Mouse (Mus musculus): ENCODE data around the gene 3110009E18Rik. TPM values are rescaled to one million over a fixed set of nuclear protein-coding genes. Genes with fewer than 3 reads are reported as not detected.

The 3110009E18Rik gene
- polyA plus RNA-seq, 1 experiment from 2014 or later: 17.6 TPM

DNA sequence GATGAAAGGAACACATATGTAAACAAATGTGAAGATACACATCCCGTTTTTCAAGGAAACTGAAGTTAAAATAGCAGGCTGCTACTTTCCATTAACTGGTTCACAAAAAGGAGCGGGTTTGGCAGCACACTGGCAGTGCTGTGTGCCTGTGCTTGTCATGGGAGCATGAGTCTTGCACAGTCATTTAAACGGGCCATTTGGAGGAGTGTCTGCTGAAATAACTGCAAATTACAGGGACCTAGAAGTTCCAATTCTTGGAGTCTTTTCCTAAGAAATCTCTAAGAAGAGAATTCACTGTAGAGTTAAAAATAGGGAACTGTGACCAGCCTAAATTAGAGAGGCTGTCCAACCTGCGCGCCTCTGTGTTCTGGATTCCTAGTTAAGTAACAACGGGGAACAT, 70.0 kb downstream of the 3110009E18Rik start:
- no peak overlapping the region for H3K4me3 ChIP-seq
- 90% methylated on average over 6 of the region's 6 CpGs for WGBS

DNA sequence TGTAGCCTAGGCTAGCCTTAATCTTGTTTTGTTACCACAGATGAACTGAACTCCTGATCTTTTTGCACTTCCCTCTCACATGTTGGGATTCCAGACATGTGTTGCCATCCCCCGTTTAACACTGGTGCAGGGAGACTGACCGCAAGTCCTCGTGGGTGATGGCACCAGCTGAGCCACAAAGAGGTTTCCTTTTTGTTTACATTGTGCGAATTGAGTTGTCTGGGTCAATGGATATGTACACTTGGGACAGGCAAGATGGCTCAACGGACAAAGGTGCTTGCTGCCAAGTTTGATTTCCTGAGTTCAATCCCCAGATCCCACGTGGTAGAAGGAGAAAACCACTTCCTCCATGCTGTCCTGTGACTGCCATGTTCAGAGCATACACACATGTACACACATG, 71.3 kb downstream of the 3110009E18Rik start:
- WGBS: 78% methylated on average over 6 of the region's 6 CpGs
- H3K4me2 ChIP-seq: no peak overlapping the region
- H3K27ac ChIP-seq (replicated peaks): no peak overlapping the region
- no peaks in the 10 kb centered on the region for H3K36me3 ChIP-seq
- H3K9me3 ChIP-seq: no peaks in the 10 kb centered on the region
- no peaks in the 10 kb centered on the region for H3K27me3 ChIP-seq
- no peak overlapping the region for H3K9ac ChIP-seq
- no peak for ATAC-seq (ENCODE audit: low read depth)
- no peak overlapping the region for H3K4me3 ChIP-seq
- H3K4me1 ChIP-seq (replicated peaks): peaks cover 8% of the 10 kb centered on the region; the same call in 1 of the 2 replicates

More for the DNA sequence above, 70.0 kb downstream of the 3110009E18Rik start:
- Histone ChIP-seq H3K4me2 (no peak overlapping the region), H3K27me3 (no peaks in the 10 kb centered on the region), H3K9me3 (no peaks in the 10 kb centered on the region), H3K27ac (replicated peaks) (no peak overlapping the region), H3K4me1 (replicated peaks) (peaks cover 16% of the 10 kb centered on the region), H3K9ac (no peak overlapping the region), H3K36me3 (no peaks in the 10 kb centered on the region)
- no peak for ATAC-seq (ENCODE audit: low read depth)

DNA sequence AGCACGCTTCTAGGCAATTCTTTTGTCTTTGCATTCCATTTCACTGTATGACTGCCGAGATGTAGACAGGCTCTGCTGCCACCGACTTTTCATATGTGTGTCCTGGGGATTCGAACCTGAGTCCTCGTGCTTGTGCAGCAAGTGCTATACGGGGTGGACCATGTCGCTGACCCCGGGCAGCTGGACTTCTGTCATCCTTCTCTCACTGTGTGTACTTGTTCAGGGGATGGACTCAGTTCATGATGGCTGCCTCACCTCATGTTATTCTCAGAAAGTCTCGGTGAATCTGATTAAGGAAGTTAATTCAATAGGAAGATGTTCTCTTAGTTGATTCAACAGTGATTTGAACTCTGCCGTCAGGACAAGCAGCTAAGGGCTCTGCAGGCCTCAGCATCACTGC, 72.6 kb downstream of the 3110009E18Rik start:
- WGBS: 92% methylated on average over 10 of the region's 10 CpGs

DNA sequence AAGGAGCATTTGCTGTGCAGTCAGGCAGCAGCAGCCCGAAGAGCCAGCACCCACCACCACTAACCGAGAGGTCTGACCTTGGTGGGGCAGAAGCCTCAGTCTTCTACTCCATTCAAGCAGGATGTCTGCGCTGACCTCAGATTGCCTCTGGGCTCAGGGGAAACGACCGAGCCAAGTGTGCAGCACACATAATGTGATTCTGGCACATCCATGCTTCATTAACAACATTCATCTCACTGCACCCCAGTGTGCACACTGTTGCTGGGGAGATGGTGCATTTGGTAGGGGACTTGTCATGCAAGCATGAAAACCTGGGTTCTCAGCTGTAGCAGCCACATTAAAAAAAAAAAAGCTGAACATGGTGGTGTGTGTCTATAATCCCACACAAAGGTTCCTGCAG, 75.0 kb downstream of the 3110009E18Rik start:
- no peaks in the 10 kb centered on the region for H3K27me3 ChIP-seq
- ATAC-seq (ENCODE audit: low read depth): no peak
- no peak overlapping the region for H3K4me2 ChIP-seq
- no peaks in the 10 kb centered on the region for H3K36me3 ChIP-seq
- no peaks in the 10 kb centered on the region for H3K9me3 ChIP-seq
- H3K4me1 ChIP-seq (replicated peaks): peaks cover 8% of the 10 kb centered on the region; the same call in 1 of the 2 replicates
- 0 out of 2 replicates have a peak overlapping the region, but pooled peaks have one; percentile 22 for H3K9ac ChIP-seq
- WGBS: 32% methylated on average over 5 of the region's 5 CpGs
- no peak overlapping the region for H3K4me3 ChIP-seq
- H3K27ac ChIP-seq (replicated peaks): no peak overlapping the region

More for the DNA sequence above, 72.6 kb downstream of the 3110009E18Rik start:
- Histone ChIP-seq H3K4me1 (replicated peaks) (peaks cover 8% of the 10 kb centered on the region; the same call in 1 of the 2 replicates), H3K4me3 (no peak overlapping the region), H3K36me3 (no peaks in the 10 kb centered on the region), H3K4me2 (no peak overlapping the region), H3K27me3 (no peaks in the 10 kb centered on the region), H3K9me3 (no peaks in the 10 kb centered on the region), H3K27ac (replicated peaks) (no peak overlapping the region), H3K9ac (no peak overlapping the region)
- no peak for ATAC-seq (ENCODE audit: low read depth)

DNA sequence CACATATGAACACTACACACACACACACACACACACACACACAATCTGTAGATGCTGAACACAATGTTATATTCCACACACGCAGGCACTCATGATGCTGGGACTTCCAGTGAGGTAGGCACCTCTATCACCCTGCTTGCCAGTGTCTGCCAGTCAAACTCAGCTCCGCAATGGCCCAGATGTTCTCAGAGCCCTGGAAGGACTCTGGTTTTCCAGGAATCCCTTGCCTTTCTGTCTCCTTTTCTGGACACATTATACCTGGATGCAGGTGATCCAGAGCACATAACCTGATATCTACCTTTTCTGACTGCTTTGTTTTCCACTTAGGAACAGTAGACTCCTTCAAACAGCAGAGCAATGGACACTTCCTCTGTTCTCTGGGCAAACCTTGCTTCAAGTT, 75.7 kb downstream of the 3110009E18Rik start:
- peaks cover 8% of the 10 kb centered on the region; the same call in 1 of the 2 replicates for H3K4me1 ChIP-seq (replicated peaks)
- ATAC-seq (ENCODE audit: low read depth): no peak

DNA sequence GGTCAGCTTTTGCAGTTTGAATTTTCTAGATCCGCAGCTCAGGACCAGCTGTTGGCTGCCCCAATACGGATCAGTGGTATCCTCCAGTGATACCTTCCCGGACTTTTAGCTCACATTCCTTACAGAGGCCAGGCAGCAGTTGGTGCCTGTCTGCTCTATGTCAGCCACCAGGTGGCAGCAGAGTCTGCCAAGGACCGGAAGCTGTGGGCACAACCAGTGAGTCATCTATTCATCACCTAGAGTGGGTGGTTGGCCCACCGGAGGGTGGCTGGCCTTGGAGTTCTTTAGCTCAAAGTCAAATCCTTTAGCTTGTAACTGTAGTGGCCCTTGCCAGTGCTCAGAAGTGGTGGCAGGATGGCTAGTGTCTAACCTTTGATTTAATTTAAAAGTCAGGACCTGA, 76.2 kb downstream of the 3110009E18Rik start:
- WGBS: 25% methylated on average over 5 of the region's 5 CpGs
- H3K9me3 ChIP-seq: no peaks in the 10 kb centered on the region
- ATAC-seq (ENCODE audit: low read depth): peak; percentile 68; the same call in 1 of the 2 replicates
- peaks cover 8% of the 10 kb centered on the region; the same call in 1 of the 2 replicates for H3K4me1 ChIP-seq (replicated peaks)
- H3K4me2 ChIP-seq: no peak overlapping the region
- H3K27me3 ChIP-seq: no peaks in the 10 kb centered on the region
- no peak overlapping the region for H3K27ac ChIP-seq (replicated peaks)
- H3K4me3 ChIP-seq: no peak overlapping the region
- H3K9ac ChIP-seq: no peak overlapping the region
- H3K36me3 ChIP-seq: no peaks in the 10 kb centered on the region

More for the DNA sequence above, 75.7 kb downstream of the 3110009E18Rik start:
- Histone ChIP-seq H3K27ac (replicated peaks) (no peak overlapping the region), H3K4me2 (no peak overlapping the region), H3K9ac (no peak overlapping the region), H3K9me3 (no peaks in the 10 kb centered on the region), H3K4me3 (no peak overlapping the region), H3K27me3 (no peaks in the 10 kb centered on the region), H3K36me3 (no peaks in the 10 kb centered on the region)
- 89% methylated on average over 2 of the region's 2 CpGs for WGBS

DNA sequence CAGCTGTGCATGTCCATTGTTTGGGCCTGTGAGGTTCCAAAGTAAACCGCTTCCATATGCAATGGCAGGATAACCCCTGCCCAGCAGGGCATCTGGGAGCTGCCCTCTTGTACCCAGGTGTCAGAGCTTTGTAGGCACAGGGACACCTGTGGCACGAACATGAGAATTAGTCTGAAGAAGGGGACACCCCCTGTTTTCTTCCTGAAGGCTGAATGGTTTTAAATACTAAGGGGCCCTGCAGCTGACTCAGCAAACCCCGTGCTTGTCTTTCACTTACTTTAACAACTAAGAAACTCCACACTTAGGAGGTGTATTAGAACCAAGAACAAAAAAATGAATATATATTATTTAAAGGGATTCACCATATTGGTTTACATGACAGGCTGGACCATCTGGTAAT, 77.2 kb downstream of the 3110009E18Rik start:
- no peak overlapping the region for H3K27ac ChIP-seq (replicated peaks)
- no peaks in the 10 kb centered on the region for H3K27me3 ChIP-seq
- peaks cover 8% of the 10 kb centered on the region; the same call in 1 of the 2 replicates for H3K4me1 ChIP-seq (replicated peaks)
- no peak overlapping the region for H3K4me3 ChIP-seq
- no peak for ATAC-seq (ENCODE audit: low read depth)
- H3K36me3 ChIP-seq: no peaks in the 10 kb centered on the region
- 63% methylated on average over 3 of the region's 3 CpGs for WGBS
- H3K9me3 ChIP-seq: no peaks in the 10 kb centered on the region
- no peak overlapping the region for H3K4me2 ChIP-seq
- no peak overlapping the region for H3K9ac ChIP-seq

DNA sequence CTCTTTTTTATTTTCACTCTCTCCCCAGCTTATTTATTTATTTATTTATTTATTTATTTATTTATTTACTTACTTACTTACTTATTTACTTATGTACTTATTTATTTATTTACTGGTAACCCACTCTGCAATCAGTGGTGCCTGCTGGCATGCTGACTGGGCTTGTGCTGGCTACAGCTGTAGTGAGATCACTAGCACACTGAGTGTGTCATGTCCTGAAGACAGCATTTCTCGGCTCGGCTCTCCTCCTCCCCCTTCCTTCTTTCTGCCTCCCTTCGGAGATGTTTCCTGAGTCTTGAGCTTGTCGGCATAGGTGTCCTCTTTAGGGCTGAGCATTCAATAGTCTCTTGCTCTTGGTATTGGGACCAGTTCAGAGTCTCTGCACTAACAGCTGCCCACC, 78.0 kb downstream of the 3110009E18Rik start:
- no peak overlapping the region for H3K4me3 ChIP-seq
- no peaks in the 10 kb centered on the region for H3K36me3 ChIP-seq
- H3K9me3 ChIP-seq: no peaks in the 10 kb centered on the region
- H3K4me1 ChIP-seq (replicated peaks): peaks cover 8% of the 10 kb centered on the region; the same call in 1 of the 2 replicates
- H3K9ac ChIP-seq: no peak overlapping the region
- H3K4me2 ChIP-seq: no peak overlapping the region
- ATAC-seq (ENCODE audit: low read depth): no peak
- H3K27me3 ChIP-seq: no peaks in the 10 kb centered on the region
- 88% methylated on average over 4 of the region's 4 CpGs for whole genome bisulfite sequencing
- H3K27ac ChIP-seq (replicated peaks): no peak overlapping the region

DNA sequence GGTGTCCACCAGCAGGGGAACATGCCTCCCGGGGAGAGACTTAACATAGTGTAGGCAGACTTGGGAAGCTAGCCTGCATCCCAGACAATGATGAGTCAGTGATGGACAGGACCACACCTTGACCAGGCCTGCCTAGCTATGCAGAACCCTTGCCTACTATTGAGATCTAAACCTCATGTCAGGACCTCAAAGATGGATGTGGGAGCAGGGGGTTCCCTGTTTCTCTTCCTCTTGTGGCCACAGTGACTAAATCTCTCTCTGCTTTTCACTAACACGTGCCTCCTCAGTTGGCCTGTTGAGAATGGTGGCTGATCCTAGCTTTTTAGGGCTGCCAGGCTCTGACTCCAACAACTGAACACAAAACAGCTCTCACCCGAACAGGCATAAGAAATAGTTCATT, 81.6 kb downstream of the 3110009E18Rik start:
- Histone ChIP-seq H3K27me3 (no peaks in the 10 kb centered on the region), H3K9me3 (no peaks in the 10 kb centered on the region), H3K36me3 (no peaks in the 10 kb centered on the region), H3K9ac (no peak overlapping the region), H3K27ac (replicated peaks) (no peak overlapping the region), H3K4me2 (no peak overlapping the region), H3K4me1 (replicated peaks) (no peaks in the 10 kb centered on the region), H3K4me3 (no peak overlapping the region)
- WGBS: 70% methylated on average over 3 of the region's 3 CpGs
- ATAC-seq (ENCODE audit: low read depth): no peak

DNA sequence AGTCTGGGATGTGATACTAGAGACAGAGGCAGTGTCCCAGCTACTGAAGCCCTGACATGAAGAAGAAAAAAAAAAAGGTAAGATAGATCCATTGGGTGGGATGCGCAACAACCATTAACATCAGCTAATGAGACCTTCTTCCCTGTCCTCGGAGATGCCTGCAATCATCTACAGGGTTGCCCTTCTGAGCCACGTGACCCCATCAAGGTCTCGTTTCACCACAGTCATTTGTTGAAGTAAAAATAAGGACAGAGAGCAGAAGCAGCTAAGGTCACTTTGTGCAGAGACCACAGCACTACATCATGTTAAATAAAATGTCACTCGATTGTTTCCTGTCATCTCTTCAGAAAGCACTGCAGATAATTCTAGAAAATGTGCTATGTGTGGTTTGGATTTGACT, 82.8 kb downstream of the 3110009E18Rik start:
- Histone ChIP-seq H3K36me3 (no peaks in the 10 kb centered on the region), H3K4me1 (replicated peaks) (no peaks in the 10 kb centered on the region), H3K27ac (replicated peaks) (no peak overlapping the region), H3K9me3 (no peaks in the 10 kb centered on the region), H3K9ac (no peak overlapping the region), H3K4me2 (no peak overlapping the region), H3K27me3 (no peaks in the 10 kb centered on the region), H3K4me3 (no peak overlapping the region)
- WGBS: 84% methylated on average over 5 of the region's 5 CpGs
- ATAC-seq (ENCODE audit: low read depth): no peak

DNA sequence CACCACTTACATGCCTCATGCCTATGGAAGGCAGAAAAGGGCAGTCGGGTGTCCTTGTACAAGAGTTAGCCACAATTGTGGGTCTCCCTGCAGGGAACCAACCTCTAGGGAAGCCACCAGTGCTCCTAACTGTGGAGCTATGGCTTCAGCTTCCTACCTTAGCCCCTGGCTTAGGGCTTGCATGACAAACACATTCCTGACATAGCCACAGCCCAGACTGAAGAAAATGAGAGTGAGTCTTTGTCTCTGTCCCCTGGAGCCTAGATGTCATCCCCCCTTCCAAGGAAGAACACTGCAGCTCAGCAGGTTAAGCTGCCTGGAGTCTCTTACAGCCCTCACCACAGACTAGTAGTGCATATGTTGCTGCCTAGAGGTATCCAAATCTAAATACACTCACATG, 83.8 kb downstream of the 3110009E18Rik start:
- Histone ChIP-seq H3K9ac (no peak overlapping the region), H3K27me3 (no peaks in the 10 kb centered on the region), H3K4me2 (no peak overlapping the region), H3K36me3 (no peaks in the 10 kb centered on the region), H3K4me1 (replicated peaks) (no peaks in the 10 kb centered on the region), H3K9me3 (no peaks in the 10 kb centered on the region), H3K27ac (replicated peaks) (no peak overlapping the region), H3K4me3 (no peak overlapping the region)
- 50% methylated on average over 1 of the region's 1 CpGs for whole genome bisulfite sequencing
- no peak for ATAC-seq (ENCODE audit: low read depth)

DNA sequence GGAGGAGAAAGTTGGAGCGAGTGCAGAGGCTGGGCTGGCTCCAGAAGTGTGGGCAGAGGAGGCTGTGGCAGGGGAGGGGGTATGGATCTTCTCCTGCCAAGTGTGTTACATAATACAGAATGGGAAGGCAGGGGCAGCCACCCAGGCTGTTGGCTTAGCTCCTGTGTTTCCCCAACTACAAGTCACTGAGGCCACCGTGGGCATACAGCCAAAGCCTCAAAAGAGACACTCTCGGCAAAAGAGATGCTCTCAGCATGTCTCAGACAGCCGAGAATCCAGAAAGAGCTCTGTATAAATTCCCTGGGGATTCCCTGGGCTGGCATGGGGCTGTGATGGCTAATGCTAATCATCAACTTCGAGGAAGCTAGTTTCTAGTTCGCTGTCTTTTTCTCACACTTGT, 86.6 kb downstream of the 3110009E18Rik start:
- Histone ChIP-seq H3K36me3 (no peaks in the 10 kb centered on the region), H3K27me3 (no peaks in the 10 kb centered on the region), H3K4me1 (replicated peaks) (no peaks in the 10 kb centered on the region), H3K4me2 (no peak overlapping the region), H3K9ac (no peak overlapping the region), H3K9me3 (no peaks in the 10 kb centered on the region), H3K4me3 (no peak overlapping the region), H3K27ac (replicated peaks) (no peak overlapping the region)
- peak; percentile 84 for ATAC-seq (ENCODE audit: low read depth)
- WGBS: 49% methylated on average over 6 of the region's 6 CpGs

DNA sequence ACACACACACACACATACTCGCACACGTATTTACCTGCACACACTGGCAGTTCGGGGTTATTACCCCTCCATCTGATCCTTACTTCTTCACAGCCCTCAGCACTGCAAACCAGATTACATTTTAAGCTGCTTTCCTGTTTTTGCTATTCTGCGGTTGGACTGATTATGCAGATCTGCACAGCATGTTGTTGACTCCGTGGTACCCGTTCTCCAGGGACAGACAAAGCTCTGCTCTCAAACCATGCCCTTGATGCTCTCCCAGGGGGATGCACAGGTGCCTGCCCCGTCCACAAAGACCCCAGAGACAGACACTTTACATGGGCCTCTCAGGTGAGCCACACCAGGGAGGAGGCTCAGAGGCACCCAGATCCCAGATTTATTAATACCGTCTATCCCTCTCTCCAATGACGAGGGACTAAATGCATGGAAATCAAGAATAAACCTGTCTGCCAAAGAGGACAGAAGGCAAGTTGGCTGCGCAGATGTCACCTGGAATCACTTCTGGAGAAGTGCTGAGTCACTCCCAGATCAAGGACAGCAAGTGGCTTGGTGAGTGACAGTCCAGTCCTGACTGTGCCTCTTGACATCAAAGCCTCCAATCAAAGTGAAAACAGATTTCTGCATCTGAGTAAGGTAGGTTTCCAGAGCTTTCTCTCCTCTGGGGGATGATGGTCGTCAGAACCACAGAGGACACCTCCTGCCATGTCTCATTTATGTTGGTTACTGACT, 87.7 kb downstream of the 3110009E18Rik start:
- Histone ChIP-seq H3K4me3 (no peak overlapping the region), H3K9ac (no peak overlapping the region), H3K4me2 (no peak overlapping the region), H3K27ac (replicated peaks) (no peak overlapping the region), H3K27me3 (no peaks in the 10 kb centered on the region), H3K36me3 (no peaks in the 10 kb centered on the region), H3K9me3 (no peaks in the 10 kb centered on the region), H3K4me1 (replicated peaks) (no peaks in the 10 kb centered on the region)
- ATAC-seq (ENCODE audit: low read depth): no peak
- 83% methylated on average over 11 of the region's 11 CpGs for WGBS

All from neural tube, embryonic 13.5 days (tissue).